Mouse (Mus musculus): ENCODE measurements around the gene Fez2. TPM values are rescaled to one million over a fixed set of nuclear protein-coding genes. Genes with fewer than 3 reads are reported as not detected.

The Fez2 gene
- polyA plus RNA-seq, 1 experiment from 2014 or later: 34.6 TPM

GRCm38 (mm10) chr17:78379730-78380245 lies 38.2 kb downstream of the Fez2 start:
- Histone ChIP-seq H3K27ac (ENCODE audit: low read length) (no peak overlapping the region), H3K4me2 (ENCODE audit: low read depth, low read length) (no peak overlapping the region), H3K4me1 (ENCODE audit: control insufficient read depth, insufficient read depth, low read length) (no peaks in the 10 kb centered on the region; the same call in 1 of the 2 replicates), H3K4me3 (replicated peaks; ENCODE audit: low read length) (no peak overlapping the region), H3K27me3 (ENCODE audit: control insufficient read depth, insufficient read depth, low read length) (no peaks in the 10 kb centered on the region), H3K36me3 (ENCODE audit: control insufficient read depth, insufficient read depth, low read length) (no peaks in the 10 kb centered on the region; the same call in 1 of the 2 replicates), H3K9ac (ENCODE audit: low read length) (no peak overlapping the region), H3K9me3 (replicated peaks; ENCODE audit: control insufficient read depth, low read length) (no peaks in the 10 kb centered on the region)
- ATAC-seq (ENCODE audit: insufficient read depth, low FRiP score): no peak
- WGBS: 62% methylated on average over 11 of the region's 11 CpGs

GRCm38 (mm10) chr17:78379079-78379729 lies 38.7 kb downstream of the Fez2 start:
- H3K27me3 ChIP-seq (ENCODE audit: control insufficient read depth, insufficient read depth, low read length): no peaks in the 10 kb centered on the region
- no peak overlapping the region for H3K4me3 ChIP-seq (replicated peaks; ENCODE audit: low read length)
- H3K9ac ChIP-seq (ENCODE audit: low read length): no peak overlapping the region
- H3K4me2 ChIP-seq (ENCODE audit: low read depth, low read length): no peak overlapping the region
- H3K27ac ChIP-seq (ENCODE audit: low read length): no peak overlapping the region
- H3K9me3 ChIP-seq (replicated peaks; ENCODE audit: control insufficient read depth, low read length): no peaks in the 10 kb centered on the region
- no peaks in the 10 kb centered on the region; the same call in 1 of the 2 replicates for H3K36me3 ChIP-seq (ENCODE audit: control insufficient read depth, insufficient read depth, low read length)
- 73% methylated on average over 8 of the region's 8 CpGs for WGBS
- H3K4me1 ChIP-seq (ENCODE audit: control insufficient read depth, insufficient read depth, low read length): no peaks in the 10 kb centered on the region; the same call in 1 of the 2 replicates
- no peak for ATAC-seq (ENCODE audit: insufficient read depth, low FRiP score)

GRCm38 (mm10) chr17:78376587-78376986 lies 41.4 kb downstream of the Fez2 start:
- 56% methylated on average over 8 of the region's 8 CpGs for WGBS
- H3K4me1 ChIP-seq (ENCODE audit: control insufficient read depth, insufficient read depth, low read length): no peaks in the 10 kb centered on the region; the same call in 1 of the 2 replicates
- no peaks in the 10 kb centered on the region for H3K9me3 ChIP-seq (replicated peaks; ENCODE audit: control insufficient read depth, low read length)
- no peak for ATAC-seq (ENCODE audit: insufficient read depth, low FRiP score)
- H3K4me3 ChIP-seq (replicated peaks; ENCODE audit: low read length): no peak overlapping the region
- H3K36me3 ChIP-seq (ENCODE audit: control insufficient read depth, insufficient read depth, low read length): peaks cover 6% of the 10 kb centered on the region; the same call in 1 of the 2 replicates
- H3K27me3 ChIP-seq (ENCODE audit: control insufficient read depth, insufficient read depth, low read length): no peaks in the 10 kb centered on the region
- no peak overlapping the region for H3K4me2 ChIP-seq (ENCODE audit: low read depth, low read length)
- H3K27ac ChIP-seq (ENCODE audit: low read length): no peak overlapping the region
- H3K9ac ChIP-seq (ENCODE audit: low read length): no peak overlapping the region

GRCm38 (mm10) chr17:78374756-78375155 lies 43.2 kb downstream of the Fez2 start:
- H3K27me3 ChIP-seq (ENCODE audit: control insufficient read depth, insufficient read depth, low read length): no peaks in the 10 kb centered on the region
- no peak overlapping the region for H3K27ac ChIP-seq (ENCODE audit: low read length)
- 78% methylated on average over 10 of the region's 10 CpGs for WGBS
- no peaks in the 10 kb centered on the region; the same call in 1 of the 2 replicates for H3K4me1 ChIP-seq (ENCODE audit: control insufficient read depth, insufficient read depth, low read length)
- no peak overlapping the region for H3K4me2 ChIP-seq (ENCODE audit: low read depth, low read length)
- no peaks in the 10 kb centered on the region for H3K9me3 ChIP-seq (replicated peaks; ENCODE audit: control insufficient read depth, low read length)
- ATAC-seq (ENCODE audit: insufficient read depth, low FRiP score): no peak
- peaks cover 6% of the 10 kb centered on the region for H3K36me3 ChIP-seq (ENCODE audit: control insufficient read depth, insufficient read depth, low read length)
- H3K4me3 ChIP-seq (replicated peaks; ENCODE audit: low read length): no peak overlapping the region
- H3K9ac ChIP-seq (ENCODE audit: low read length): no peak overlapping the region

GRCm38 (mm10) chr17:78373849-78374248 lies 44.1 kb downstream of the Fez2 start:
- ATAC-seq (ENCODE audit: insufficient read depth, low FRiP score): no peak
- H3K4me2 ChIP-seq (ENCODE audit: low read depth, low read length): no peak overlapping the region
- H3K4me3 ChIP-seq (replicated peaks; ENCODE audit: low read length): no peak overlapping the region
- 91% methylated on average over 8 of the region's 8 CpGs for WGBS
- no peak overlapping the region for H3K9ac ChIP-seq (ENCODE audit: low read length)
- no peak overlapping the region for H3K27ac ChIP-seq (ENCODE audit: low read length)
- H3K9me3 ChIP-seq (replicated peaks; ENCODE audit: control insufficient read depth, low read length): no peaks in the 10 kb centered on the region
- no peaks in the 10 kb centered on the region for H3K27me3 ChIP-seq (ENCODE audit: control insufficient read depth, insufficient read depth, low read length)
- H3K4me1 ChIP-seq (ENCODE audit: control insufficient read depth, insufficient read depth, low read length): no peaks in the 10 kb centered on the region; the same call in 1 of the 2 replicates
- peaks cover 6% of the 10 kb centered on the region for H3K36me3 ChIP-seq (ENCODE audit: control insufficient read depth, insufficient read depth, low read length)

GRCm38 (mm10) chr17:78373174-78373573 lies 44.8 kb downstream of the Fez2 start:
- 88% methylated on average over 6 of the region's 6 CpGs for WGBS
- Histone ChIP-seq H3K36me3 (ENCODE audit: control insufficient read depth, insufficient read depth, low read length) (peaks cover 6% of the 10 kb centered on the region), H3K9ac (ENCODE audit: low read length) (no peak overlapping the region), H3K9me3 (replicated peaks; ENCODE audit: control insufficient read depth, low read length) (no peaks in the 10 kb centered on the region), H3K4me1 (ENCODE audit: control insufficient read depth, insufficient read depth, low read length) (no peaks in the 10 kb centered on the region; the same call in 1 of the 2 replicates), H3K4me2 (ENCODE audit: low read depth, low read length) (no peak overlapping the region), H3K4me3 (replicated peaks; ENCODE audit: low read length) (no peak overlapping the region), H3K27ac (ENCODE audit: low read length) (no peak overlapping the region), H3K27me3 (ENCODE audit: control insufficient read depth, insufficient read depth, low read length) (no peaks in the 10 kb centered on the region)
- ATAC-seq (ENCODE audit: insufficient read depth, low FRiP score): no peak

GRCm38 (mm10) chr17:78370445-78370844 lies 47.5 kb downstream of the Fez2 start:
- Histone ChIP-seq H3K27ac (ENCODE audit: low read length) (no peak overlapping the region), H3K4me3 (replicated peaks; ENCODE audit: low read length) (no peak overlapping the region), H3K4me2 (ENCODE audit: low read depth, low read length) (no peak overlapping the region), H3K4me1 (ENCODE audit: control insufficient read depth, insufficient read depth, low read length) (no peaks in the 10 kb centered on the region; the same call in 1 of the 2 replicates), H3K36me3 (ENCODE audit: control insufficient read depth, insufficient read depth, low read length) (peaks cover 6% of the 10 kb centered on the region; the same call in 1 of the 2 replicates), H3K9ac (ENCODE audit: low read length) (no peak overlapping the region), H3K27me3 (ENCODE audit: control insufficient read depth, insufficient read depth, low read length) (no peaks in the 10 kb centered on the region), H3K9me3 (replicated peaks; ENCODE audit: control insufficient read depth, low read length) (no peaks in the 10 kb centered on the region)
- no peak for ATAC-seq (ENCODE audit: insufficient read depth, low FRiP score)
- 83% methylated on average over 1 of the region's 1 CpGs for WGBS

- WGBS: 80% methylated on average over 8 of the region's 8 CpGs
- peak; percentile 64; the same call in 1 of the 2 replicates for ATAC-seq (ENCODE audit: insufficient read depth, low FRiP score)
- no peaks in the 10 kb centered on the region for H3K4me1 ChIP-seq (ENCODE audit: control insufficient read depth, insufficient read depth, low read length)
- H3K9me3 ChIP-seq (replicated peaks; ENCODE audit: control insufficient read depth, low read length): no peaks in the 10 kb centered on the region
- H3K27me3 ChIP-seq (ENCODE audit: control insufficient read depth, insufficient read depth, low read length): no peaks in the 10 kb centered on the region
- H3K4me2 ChIP-seq (ENCODE audit: low read depth, low read length): no peak overlapping the region
- H3K4me3 ChIP-seq (replicated peaks; ENCODE audit: low read length): no peak overlapping the region
- no peak overlapping the region for H3K27ac ChIP-seq (ENCODE audit: low read length)
- H3K36me3 ChIP-seq (ENCODE audit: control insufficient read depth, insufficient read depth, low read length): peaks cover 6% of the 10 kb centered on the region; the same call in 1 of the 2 replicates
- H3K9ac ChIP-seq (ENCODE audit: low read length): no peak overlapping the region
Measured at GRCm38 (mm10) chr17:78368481-78368880, 49.5 kb downstream of the Fez2 start.

GRCm38 (mm10) chr17:78366070-78366469 lies 51.9 kb downstream of the Fez2 start:
- H3K27me3 ChIP-seq (ENCODE audit: control insufficient read depth, insufficient read depth, low read length): no peaks in the 10 kb centered on the region
- WGBS: 66% methylated on average over 7 of the region's 7 CpGs
- no peak overlapping the region for H3K4me2 ChIP-seq (ENCODE audit: low read depth, low read length)
- H3K9me3 ChIP-seq (replicated peaks; ENCODE audit: control insufficient read depth, low read length): no peaks in the 10 kb centered on the region
- H3K4me3 ChIP-seq (replicated peaks; ENCODE audit: low read length): no peak overlapping the region
- H3K9ac ChIP-seq (ENCODE audit: low read length): no peak overlapping the region
- no peaks in the 10 kb centered on the region; the same call in 1 of the 2 replicates for H3K36me3 ChIP-seq (ENCODE audit: control insufficient read depth, insufficient read depth, low read length)
- no peak for ATAC-seq (ENCODE audit: insufficient read depth, low FRiP score)
- H3K4me1 ChIP-seq (ENCODE audit: control insufficient read depth, insufficient read depth, low read length): no peaks in the 10 kb centered on the region
- no peak overlapping the region for H3K27ac ChIP-seq (ENCODE audit: low read length)
